Mouse (Mus musculus) heart, postnatal 0 days (tissue): ENCODE results near the gene Dnajc16. TPM values are rescaled to one million over a fixed set of nuclear protein-coding genes. Genes with fewer than 3 reads are reported as not detected.

Experiments used
- ATAC-seq: fragments of 200-750 bp; cut with Nextera tagmentation; 2 replicates; pipeline ENCODE4 v1.8.0; 2017; ENCODE audit warnings: low read depth, moderate number of reproducible peaks, moderate library complexity; ENCODE audit not compliant: insufficient read depth
- DNase-seq: peaks from one replicate; pipeline ENCODE4 v3.0.0-alpha.2; 2016; ENCODE audit warnings: low spot score
- H3K27ac ChIP-seq: fragments of 300-500 bp; sonication (generic); 2 replicates; pipeline ENCODE4 v1.5.1; 2014; ENCODE audit warnings: low read depth, mild to moderate bottlenecking
- H3K27me3 ChIP-seq: fragments of 300-500 bp; sonication (generic); 2 replicates; pipeline ENCODE4 v1.6.1; 2014; ENCODE audit warnings: low read length, mixed read lengths; ENCODE audit not compliant: control insufficient read depth, insufficient read depth
- H3K36me3 ChIP-seq: fragments of 300-500 bp; sonication (generic); replicated peaks from 2 replicates; pipeline ENCODE4 v1.6.1; 2014; ENCODE audit warnings: low read length, mixed read lengths; ENCODE audit not compliant: control insufficient read depth, insufficient read depth
- H3K4me1 ChIP-seq: fragments of 300-500 bp; sonication (generic); 2 replicates; pipeline ENCODE4 v1.6.1; 2014; ENCODE audit warnings: antibody characterized with exemption; ENCODE audit not compliant: control insufficient read depth, insufficient read depth
- H3K4me2 ChIP-seq: fragments of 300-500 bp; sonication (generic); 2 replicates; pipeline ENCODE4 v1.6.1; 2014; ENCODE audit warnings: low read depth, mild to moderate bottlenecking, low read length, moderate library complexity
- H3K4me3 ChIP-seq: fragments of 300-500 bp; sonication (generic); 2 replicates; pipeline ENCODE4 v1.5.1; 2014; ENCODE audit warnings: low read depth, low read length
- H3K9ac ChIP-seq: fragments of 300-500 bp; sonication (generic); replicated peaks from 2 replicates; pipeline ENCODE4 v1.6.1; 2014; ENCODE audit warnings: low read depth, low read length, mixed read lengths
- H3K9me3 ChIP-seq: fragments of 300-500 bp; sonication (generic); replicated peaks from 2 replicates; pipeline ENCODE4 v1.6.1; 2016; ENCODE audit warnings: low read length; ENCODE audit not compliant: control insufficient read depth
- CTCF ChIP-seq: IDR thresholded peaks from 2 replicates; pipeline ENCODE4 v1.5.1; 2016; ENCODE audit warnings: antibody characterized with exemption, control low read depth, low read depth
- EP300 ChIP-seq: IDR thresholded peaks from 2 replicates; pipeline ENCODE4 v1.6.1; 2016; ENCODE audit warnings: antibody characterized with exemption, low read depth
- WGBS: fragments of 180-500 bp; shearing (Covaris S2); extraction: QIAGEN DNeasy Blood & Tissue Kit; methylation state at CpG from one replicate; pipeline ENCODE4 v1.1.7; 2014; 5-methylcytosine and 5-hydroxymethylcytosine counted together
- polyA plus RNA-seq: library from polyadenylated mRNA; unstranded; fragments of >200 nt; fragmentation: Nextera tagmentation; extraction: Ambion mirVana; gene quantifications from 2 replicates; pipeline ENCODE4 v1.2.1, GENCODE M21; 2015
- total RNA-seq: library from RNA; depleted of rRNA; stranded (reverse); fragments of >200 nt; gene quantifications from 2 replicates; pipeline ENCODE4 v1.2.3, GENCODE M21; 2014; ENCODE audit warnings: low replicate concordance

Dnajc16 gene
- total and polyA plus RNA-seq, 2 experiments from 2014 or later, result 4.5 to 12.3 TPM

DNA sequence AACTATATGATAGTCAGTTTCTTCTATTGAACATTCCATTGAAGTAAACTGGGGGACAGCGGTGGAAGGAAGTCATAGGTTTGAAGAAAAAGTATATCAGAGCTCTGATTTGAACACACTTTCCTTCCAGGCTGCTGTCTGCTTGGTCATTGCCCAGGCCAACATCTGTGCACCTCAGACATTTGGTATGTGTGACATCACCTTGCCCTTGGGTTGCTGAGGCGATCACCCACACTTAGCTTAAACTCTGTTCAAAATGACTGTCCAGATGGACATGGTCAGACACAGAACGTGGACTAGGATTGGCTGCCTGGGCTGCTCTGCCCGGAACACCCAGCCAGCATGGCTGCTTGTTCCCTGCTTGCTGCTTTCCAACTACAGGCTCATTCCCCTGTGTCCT is 48.4 kb downstream of the Dnajc16 start:
- H3K4me3 ChIP-seq, result no peak overlapping the region
- H3K4me1 ChIP-seq, result no peaks in the 10 kb centered on the region
- ATAC-seq, result no peak
- TF ChIP-seq CTCF (no peak), EP300 (no peak)
- H3K4me2 ChIP-seq, result no peak overlapping the region
- H3K36me3 ChIP-seq, result no peaks in the 10 kb centered on the region
- no peak for DNase-seq
- 72% methylated on average over 4 of the region's 4 CpGs for WGBS
- no peaks in the 10 kb centered on the region for H3K27me3 ChIP-seq
- H3K27ac ChIP-seq, result no peak overlapping the region
- no peak overlapping the region for H3K9ac ChIP-seq
- no peaks in the 10 kb centered on the region for H3K9me3 ChIP-seq

DNA sequence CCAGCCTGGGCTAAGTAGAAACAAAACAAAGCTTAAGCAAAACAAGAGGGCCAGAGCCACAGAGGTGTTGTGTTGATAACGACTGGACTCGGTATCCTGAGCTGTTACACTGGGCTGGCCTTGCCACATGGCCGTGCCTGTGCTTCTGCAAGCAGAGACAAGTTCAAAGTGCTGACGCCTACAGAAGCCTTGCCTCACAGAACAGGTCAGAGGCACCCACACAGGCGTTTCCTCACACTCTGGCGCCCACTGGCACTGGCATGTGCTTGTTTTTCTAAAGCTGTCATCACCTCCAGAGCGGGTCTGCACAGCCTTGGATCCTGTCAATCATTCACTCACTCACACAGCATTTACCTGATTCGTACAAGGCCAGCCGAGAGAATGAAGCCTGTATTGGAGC is 48.9 kb downstream of the Dnajc16 start:
- ATAC-seq, result peak; percentile 72
- Histone ChIP-seq H3K36me3 (no peaks in the 10 kb centered on the region), H3K9me3 (no peaks in the 10 kb centered on the region), H3K4me1 (no peaks in the 10 kb centered on the region), H3K27me3 (no peaks in the 10 kb centered on the region), H3K4me3 (no peak overlapping the region), H3K4me2 (no peak overlapping the region), H3K9ac (no peak overlapping the region), H3K27ac (no peak overlapping the region)
- DNase-seq, result peak; percentile 29
- 14% methylated on average over 9 of the region's 9 CpGs for WGBS
- no peak for TF ChIP-seq EP300
- no peak for TF ChIP-seq CTCF

DNA sequence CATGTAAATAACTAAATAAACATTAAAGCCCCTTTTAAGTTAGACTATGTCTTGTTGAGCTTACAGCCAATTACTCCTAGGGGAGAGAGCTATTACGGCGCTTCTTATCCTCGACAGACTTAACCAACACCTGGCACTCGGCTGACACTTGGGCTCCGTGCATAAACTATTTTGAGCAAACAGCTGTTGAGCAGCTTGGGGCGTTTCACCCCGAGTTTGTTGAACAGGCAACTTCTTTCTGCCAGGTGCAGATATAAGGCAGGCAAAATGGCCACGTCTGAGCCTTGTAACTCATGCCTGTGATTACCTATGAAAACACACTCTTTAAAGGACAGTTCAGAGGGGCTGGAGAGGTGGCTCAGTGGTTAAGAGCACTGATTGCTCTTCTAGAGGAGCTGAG is 52.7 kb downstream of the Dnajc16 start:
- Histone ChIP-seq H3K27me3 (no peaks in the 10 kb centered on the region), H3K4me1 (no peaks in the 10 kb centered on the region; the same call in 1 of the 2 replicates), H3K4me2 (no peak overlapping the region), H3K4me3 (no peak overlapping the region), H3K36me3 (no peaks in the 10 kb centered on the region), H3K27ac (no peak overlapping the region), H3K9ac (no peak overlapping the region), H3K9me3 (no peaks in the 10 kb centered on the region)
- TF ChIP-seq EP300 (no peak), CTCF (no peak)
- DNase-seq, result no peak
- 53% methylated on average over 8 of the region's 8 CpGs for WGBS
- ATAC-seq, result no peak

DNA sequence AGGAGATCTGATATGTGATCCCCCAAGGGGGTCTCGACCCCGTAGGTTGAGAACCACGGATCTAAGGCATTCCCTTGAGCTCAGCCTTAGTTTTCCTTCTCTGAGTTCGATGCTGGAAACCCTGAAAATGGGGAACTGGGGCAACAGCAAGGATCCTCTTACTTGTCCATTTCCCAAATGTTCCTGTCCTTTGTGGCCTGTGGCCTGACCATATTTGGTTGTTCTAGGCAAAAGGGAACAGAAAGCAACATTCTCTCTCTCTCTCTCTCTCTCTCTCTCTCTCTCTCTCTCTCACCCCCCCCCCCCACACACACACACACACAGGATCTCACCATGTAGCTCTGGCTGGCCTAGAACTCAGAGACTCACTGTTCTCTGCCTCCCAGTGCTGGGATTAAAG is 53.9 kb downstream of the Dnajc16 start:
- Histone ChIP-seq H3K9ac (no peak overlapping the region), H3K4me3 (no peak overlapping the region), H3K4me2 (no peak overlapping the region), H3K27ac (no peak overlapping the region), H3K27me3 (no peaks in the 10 kb centered on the region), H3K9me3 (no peaks in the 10 kb centered on the region), H3K4me1 (no peaks in the 10 kb centered on the region; the same call in 1 of the 2 replicates), H3K36me3 (no peaks in the 10 kb centered on the region)
- ATAC-seq (no peak), DNase-seq (no peak)
- TF ChIP-seq EP300 (no peak), CTCF (no peak)
- 63% methylated on average over 4 of the region's 4 CpGs for WGBS

DNA sequence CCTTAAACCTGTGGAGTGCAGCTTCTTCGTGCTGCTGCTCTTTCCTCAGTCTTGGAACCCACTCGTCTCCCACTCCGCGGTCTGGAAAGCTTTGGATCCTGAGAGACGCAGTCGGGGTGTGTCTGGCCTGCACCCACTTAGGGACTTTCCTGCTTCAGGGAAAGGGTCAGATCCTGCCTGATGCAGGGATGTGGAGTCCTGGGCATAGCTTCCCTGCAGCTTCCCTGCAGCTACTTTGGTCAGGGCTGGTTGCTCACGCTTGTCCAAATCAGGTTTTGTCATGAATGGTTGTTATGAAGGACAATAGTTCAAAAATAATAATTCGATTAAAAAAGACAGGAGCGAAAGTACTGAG is 55.5 kb downstream of the Dnajc16 start:
- peak overlapping the region; percentile 54 for H3K4me2 ChIP-seq
- no peak for ATAC-seq
- no peaks in the 10 kb centered on the region for H3K27me3 ChIP-seq
- H3K4me3 ChIP-seq, result peak overlapping the region; percentile 28; the same call in 1 of the 2 replicates
- H3K9ac ChIP-seq, result no peak overlapping the region
- no peaks in the 10 kb centered on the region for H3K9me3 ChIP-seq
- H3K36me3 ChIP-seq, result no peaks in the 10 kb centered on the region
- no peak for DNase-seq
- 32% methylated on average over 9 of the region's 9 CpGs for WGBS
- H3K4me1 ChIP-seq, result no peaks in the 10 kb centered on the region; the same call in 1 of the 2 replicates
- no peak overlapping the region for H3K27ac ChIP-seq
- TF ChIP-seq EP300 (no peak), CTCF (no peak)

DNA sequence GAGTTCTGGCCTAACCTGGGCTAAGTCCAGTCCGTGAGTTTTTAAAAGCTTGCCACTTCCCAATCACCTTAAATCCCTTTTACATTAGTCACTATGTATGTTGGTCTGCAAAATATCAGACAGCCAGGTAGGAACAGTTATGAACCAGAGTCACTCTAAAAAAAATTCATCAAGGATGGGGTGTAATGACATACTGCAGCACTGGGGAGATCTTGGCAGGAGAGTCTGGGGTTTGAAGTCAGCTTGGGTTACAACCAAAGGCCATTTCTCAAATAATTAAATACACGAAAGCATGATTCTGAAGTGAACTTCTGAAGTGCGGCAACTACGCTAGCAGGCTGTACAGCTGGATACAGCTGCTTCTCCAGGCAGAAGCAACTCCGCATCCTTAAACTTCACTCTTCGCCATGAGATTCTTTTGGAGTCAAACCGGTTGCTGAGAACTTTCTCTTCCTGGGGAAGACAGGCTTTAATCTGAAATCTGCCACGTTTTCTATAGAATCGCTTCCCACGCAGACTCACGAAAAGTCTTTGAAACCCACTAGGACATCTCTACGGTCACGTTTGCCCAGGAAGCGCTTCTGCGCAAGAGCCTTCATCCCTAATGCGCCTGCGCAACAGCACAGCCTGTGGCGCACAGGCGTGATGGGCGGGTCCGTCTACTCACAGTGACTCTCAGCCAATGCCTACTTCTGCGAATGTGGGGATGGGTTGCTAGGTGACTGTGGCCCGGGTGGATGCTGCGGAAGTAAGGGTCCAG is 56.1 kb downstream of the Dnajc16 start:
- no peaks in the 10 kb centered on the region; the same call in 1 of the 2 replicates for H3K4me1 ChIP-seq
- WGBS, result 7% methylated on average over 24 of the region's 24 CpGs
- H3K9ac ChIP-seq, result no peak overlapping the region
- H3K4me3 ChIP-seq, result peak overlapping the region; percentile 28
- peak; percentile 96 for ATAC-seq
- TF ChIP-seq EP300 (no peak), CTCF (no peak)
- H3K36me3 ChIP-seq, result no peaks in the 10 kb centered on the region
- H3K4me2 ChIP-seq, result peak overlapping the region; percentile 54
- H3K27me3 ChIP-seq, result no peaks in the 10 kb centered on the region
- peak; percentile 92 for DNase-seq
- H3K27ac ChIP-seq, result no peak overlapping the region
- no peaks in the 10 kb centered on the region for H3K9me3 ChIP-seq
